Mouse (Mus musculus) brain, embryonic 14.5 days (tissue): ENCODE results near the gene Myl3.

ENCODE experiments used
- CTCF ChIP-seq: fragments of 200-500 bp; IDR thresholded peaks from 2 replicates; pipeline ENCODE4 v1.5.1; 2012; ENCODE audit warnings: inconsistent platforms, mild to moderate bottlenecking, moderate library complexity, borderline replicate concordance; ENCODE audit not compliant: insufficient read depth, insufficient read length; ENCODE audit errors: extremely low read depth
- POLR2A ChIP-seq: fragments of 200-500 bp; IDR thresholded peaks from 2 replicates; pipeline ENCODE4 v1.6.1; 2012; ENCODE audit warnings: mild to moderate bottlenecking, inconsistent platforms, borderline replicate concordance; ENCODE audit not compliant: poor library complexity, insufficient read depth, insufficient read length, severe bottlenecking; ENCODE audit errors: extremely low read depth

- TF ChIP-seq CTCF (no peak), POLR2A (no peak)
Observed at GRCm38 (mm10) chr9:110733102-110733501, 8.6 kb upstream of the Myl3 start.
